ENCODE assay signal across 13 mouse cellular contexts in the genomic region with DNA sequence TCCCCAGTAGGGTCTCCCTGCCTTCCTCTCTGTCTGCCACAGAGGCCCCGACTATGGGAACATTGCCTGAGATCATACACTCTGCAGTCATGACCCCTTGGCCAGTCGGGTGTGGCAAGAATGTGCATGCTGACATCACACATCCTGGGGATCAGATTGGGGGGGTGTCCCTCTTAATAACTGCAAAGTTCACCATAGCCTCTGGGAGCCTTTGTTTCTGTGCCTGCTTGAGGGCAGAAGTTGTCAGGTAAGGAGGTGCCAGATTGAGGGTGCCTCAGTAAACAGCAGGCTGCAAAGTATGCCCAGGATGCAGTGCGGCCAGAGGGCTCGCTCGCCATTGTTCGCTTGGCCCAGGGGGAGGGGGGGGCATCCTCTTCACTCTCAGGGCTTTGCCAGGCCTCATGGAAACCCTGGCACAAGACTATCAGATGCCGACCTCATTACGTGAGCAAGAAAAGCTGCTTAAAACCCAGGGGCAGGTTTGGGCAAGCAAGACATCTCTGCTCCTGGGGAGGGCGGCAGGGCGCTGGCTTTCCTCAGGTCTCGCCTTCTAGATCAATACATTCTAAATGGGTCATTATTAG. TPM values are rescaled to one million over a fixed set of nuclear protein-coding genes. Genes with fewer than 3 reads are reported as not detected.
A peak's percentile ranks its signal among the peaks of the same experiment; 100 is the strongest.
DNase-seq lines count a peak whose midpoint lies in the region; ATAC-seq and TF ChIP-seq lines count a peak whose summit lies in the region.
"Had no signal": no experiment of that assay in that cellular context is flagged by ENCODE, and none has a peak within 500 bp of the region (broad histone marks: within the 10 kb centered on the region; RNA-seq: fewer than 3 reads in every experiment).

No protein-coding gene starts in this region.

- H3K9me3 ChIP-seq in hindbrain, embryonic 10.5 days, result no peaks in the 10 kb centered on the region
- H3K9me3 ChIP-seq in hindbrain, embryonic 14.5 days (ENCODE audit: control insufficient read depth, low read length), result no peaks in the 10 kb centered on the region
- H3K9me3 ChIP-seq: hindbrain, embryonic 12.5 days; neural tube, embryonic 15.5 days had no signal

- H3K27me3 ChIP-seq in hindbrain, embryonic 10.5 days (ENCODE audit: insufficient read depth, poor library complexity, severe bottlenecking), result peaks cover 54% of the 10 kb centered on the region
- no peaks in the 10 kb centered on the region; the same call in 1 of the 2 replicates for H3K27me3 ChIP-seq in hindbrain, embryonic 14.5 days (ENCODE audit: control insufficient read depth, insufficient read depth, low read length)

- no peak overlapping the region for H3K4me3 ChIP-seq in hindbrain, embryonic 10.5 days
- H3K4me3 ChIP-seq in hindbrain, embryonic 14.5 days (replicated peaks; ENCODE audit: low read length), result no peak overlapping the region
- H3K4me3 ChIP-seq: hindbrain, embryonic 12.5 days; neural tube, embryonic 15.5 days had no signal

- no peak overlapping the region for H3K9ac ChIP-seq in hindbrain, embryonic 14.5 days
- H3K9ac ChIP-seq: hindbrain, embryonic 12.5 days; lung, embryonic 14.5 days; neural tube, embryonic 15.5 days had no signal

- no peaks in the 10 kb centered on the region for H3K36me3 ChIP-seq in hindbrain, embryonic 10.5 days
- H3K36me3 ChIP-seq in hindbrain, embryonic 14.5 days (replicated peaks; ENCODE audit: control insufficient read depth, insufficient read depth), result no peaks in the 10 kb centered on the region
- H3K36me3 ChIP-seq: hindbrain, embryonic 12.5 days; neural tube, embryonic 15.5 days had no signal

- no peak for TF ChIP-seq POLR2A in brain, embryonic 14.5 days (IDR thresholded peaks at IDR 0.05; ENCODE audit: borderline replicate concordance, extremely low read depth, insufficient read depth, insufficient read length, poor library complexity, severe bottlenecking)

- no peak for DNase-seq in hindbrain, embryonic 10.5 days (ENCODE audit: low spot score)
- DNase-seq in hindbrain, embryonic 14.5 days (ENCODE audit: low spot score), result no peak
- peak; percentile 55 for DNase-seq in brain, embryonic 14.5 days (ENCODE audit: low read depth)
- peak; percentile 75 for DNase-seq in kidney, adult 9 months
- DNase-seq in lung, postnatal 14 days, result peak; percentile 34
- no peak for DNase-seq in thymus, postnatal 0 days (ENCODE audit: low spot score)
- DNase-seq: gastrocnemius, postnatal 10 days; left cerebral cortex, postnatal 4 days; lung, embryonic 14.5 days; thymus, postnatal 14 days had no signal

- no peak for ATAC-seq in hindbrain, embryonic 14.5 days (ENCODE audit: low FRiP score)
- ATAC-seq in megakaryocyte, adult 5-6 weeks (ENCODE audit: poor library complexity, severe bottlenecking), result no peak

- H3K4me2 ChIP-seq in hindbrain, embryonic 14.5 days (replicated peaks), result no peak overlapping the region
- H3K4me2 ChIP-seq: hindbrain, embryonic 12.5 days; lung, embryonic 14.5 days; neural tube, embryonic 15.5 days had no signal

- TF ChIP-seq CTCF in brain, embryonic 14.5 days (IDR thresholded peaks at IDR 0.05; ENCODE audit: borderline replicate concordance, extremely low read depth, insufficient read depth, insufficient read length), result no peak

- 0 out of 2 replicates have a peak overlapping the region, but pooled peaks have one; percentile 14 for H3K27ac ChIP-seq in hindbrain, embryonic 10.5 days
- no peak overlapping the region for H3K27ac ChIP-seq in hindbrain, embryonic 14.5 days
- H3K27ac ChIP-seq: hindbrain, embryonic 12.5 days; neural tube, embryonic 15.5 days had no signal

- 75% methylated on average over 11 of the region's 11 CpGs for WGBS in hindbrain, embryonic 10.5 days
- WGBS in hindbrain, embryonic 14.5 days, result 68% methylated on average over 11 of the region's 11 CpGs

- H3K4me1 ChIP-seq in hindbrain, embryonic 10.5 days (replicated peaks), result peaks cover 57% of the 10 kb centered on the region
- H3K4me1 ChIP-seq in hindbrain, embryonic 14.5 days (replicated peaks; ENCODE audit: control insufficient read depth, insufficient read depth, low read length), result peaks cover 16% of the 10 kb centered on the region; the same call in 1 of the 2 replicates

RNA-seq across cellular contexts. Expression of a gene that starts 9.4 kb away (rescaled TPM):
- 0.60 and 0.64 TPM in 2 replicates for polyA plus RNA-seq in hindbrain, embryonic 10.5 days (2016; fragmentation: Nextera tagmentation; extraction: Ambion mirVana)
- polyA plus RNA-seq in hindbrain, embryonic 14.5 days (2014; fragmentation: Nextera tagmentation; extraction: Ambion mirVana), result 1.1 and 1.4 TPM in 2 replicates
- polyA plus RNA-seq in brain, embryonic 14.5 days (2012; rRNA removed), result 1.5 and 1.7 TPM in 2 replicates
- 1.5 TPM in 2 replicates for total RNA-seq in megakaryocyte, adult 5-6 weeks (2015)
- 0.94 and 1.8 TPM in 2 replicates for total RNA-seq in megakaryocyte, adult 5-6 weeks (2017)
- polyA plus RNA-seq in thymus, postnatal 0 days (2015; fragmentation: Nextera tagmentation; extraction: Ambion mirVana), result 1.1 TPM in 2 replicates

RNA-seq across cellular contexts. Expression of a gene that starts 42.0 kb away (rescaled TPM):
- polyA plus RNA-seq in hindbrain, embryonic 10.5 days (2016; fragmentation: Nextera tagmentation; extraction: Ambion mirVana), result 80.4 and 90.3 TPM in 2 replicates
- polyA plus RNA-seq in hindbrain, embryonic 14.5 days (2014; fragmentation: Nextera tagmentation; extraction: Ambion mirVana), result 33.7 and 38.9 TPM in 2 replicates
- polyA plus RNA-seq in brain, embryonic 14.5 days (2012; rRNA removed), result 29.3 and 33.1 TPM in 2 replicates
- 268 and 269 TPM in 2 replicates for total RNA-seq in megakaryocyte, adult 5-6 weeks (2015)
- 135 and 141 TPM in 2 replicates for total RNA-seq in megakaryocyte, adult 5-6 weeks (2017)
- polyA plus RNA-seq in thymus, postnatal 0 days (2015; fragmentation: Nextera tagmentation; extraction: Ambion mirVana), result 134 and 147 TPM in 2 replicates

RNA-seq across cellular contexts. Expression of a gene that starts 58.7 kb away (rescaled TPM):
- 17.9 and 20.8 TPM in 2 replicates for polyA plus RNA-seq in hindbrain, embryonic 10.5 days (2016; fragmentation: Nextera tagmentation; extraction: Ambion mirVana)
- 10.6 and 15.4 TPM in 2 replicates for polyA plus RNA-seq in hindbrain, embryonic 14.5 days (2014; fragmentation: Nextera tagmentation; extraction: Ambion mirVana)
- 31.1 and 32.2 TPM in 2 replicates for polyA plus RNA-seq in brain, embryonic 14.5 days (2012; rRNA removed)
- total RNA-seq in megakaryocyte, adult 5-6 weeks (2015), result 2.6 and 3.0 TPM in 2 replicates
- 6.9 and 7.6 TPM in 2 replicates for total RNA-seq in megakaryocyte, adult 5-6 weeks (2017)
- 9.8 and 10.8 TPM in 2 replicates for polyA plus RNA-seq in thymus, postnatal 0 days (2015; fragmentation: Nextera tagmentation; extraction: Ambion mirVana)

Comparison
In these comparisons a context has a peak if more than half of its experiments do, and no peak if none do; other contexts are left out.
1. DNase-seq: peak in brain, embryonic 14.5 days (single experiment), kidney, adult 9 months (single experiment) and lung, postnatal 14 days (single experiment); none in hindbrain, embryonic 10.5 days (single experiment), hindbrain, embryonic 14.5 days (single experiment) and thymus, postnatal 0 days (single experiment).